Mouse (Mus musculus) mouse embryonic stem cell (cell line): ENCODE results near the gene Pigu.

Experiments
- in situ Hi-C, 2 experiments: fragments of 300-500 bp; cut with MboI; formaldehyde crosslinking; loops; 1 replicate in 1 of 2; 3 replicates in 1 of 2; pipeline ENCODE4 v1.14.3; 2019 to 2020; ENCODE audit warnings: low sequenced_read_pairs in 2 of 2, low pct_unique_long_range_greater_than_20kb in 1 of 2, mixed read lengths in 1 of 2; ENCODE audit not compliant: unreplicated experiment in 1 of 2

The Pigu gene

GRCm38 (mm10) chr2:155373302-155373701 lies 16.1 kb upstream of the Pigu start:
- in situ Hi-C loops, result no loop called here

GRCm38 (mm10) chr2:155372451-155372850 lies 15.2 kb upstream of the Pigu start:
- in situ Hi-C loops, result no loop called here

- in situ Hi-C loops, result no loop called here
Observed at GRCm38 (mm10) chr2:155369333-155369883, 12.2 kb upstream of the Pigu start.

- in situ Hi-C loops, result no loop called here
Observed at GRCm38 (mm10) chr2:155367635-155368284, 10.5 kb upstream of the Pigu start.

GRCm38 (mm10) chr2:155357686-155358399 lies 613 bp upstream of the Pigu start:
- in situ Hi-C loops, result no loop called here

GRCm38 (mm10) chr2:155354402-155354801 lies 2.8 kb downstream of the Pigu start:
- in situ Hi-C loops, result no loop called here

GRCm38 (mm10) chr2:155346670-155347069 lies 10.6 kb downstream of the Pigu start:
- in situ Hi-C loops, result no loop called here

GRCm38 (mm10) chr2:155340166-155340565 lies 17.1 kb downstream of the Pigu start:
- in situ Hi-C loops, result no loop called here

- in situ Hi-C loops, result no loop called here
Observed at GRCm38 (mm10) chr2:155336254-155336653, 21.0 kb downstream of the Pigu start.

GRCm38 (mm10) chr2:155335231-155335630 lies 22.0 kb downstream of the Pigu start:
- in situ Hi-C loops, result no loop called here

GRCm38 (mm10) chr2:155333421-155333820 lies 23.8 kb downstream of the Pigu start:
- in situ Hi-C loops, result no loop called here

GRCm38 (mm10) chr2:155331351-155331750 lies 25.9 kb downstream of the Pigu start:
- in situ Hi-C loops, result no loop called here

GRCm38 (mm10) chr2:155330811-155331210 lies 26.4 kb downstream of the Pigu start:
- in situ Hi-C loops, result no loop called here

- in situ Hi-C loops, result no loop called here
Observed at GRCm38 (mm10) chr2:155329707-155330106, 27.5 kb downstream of the Pigu start.

GRCm38 (mm10) chr2:155328906-155329305 lies 28.3 kb downstream of the Pigu start:
- in situ Hi-C loops, result no loop called here

GRCm38 (mm10) chr2:155327906-155328305 lies 29.3 kb downstream of the Pigu start:
- in situ Hi-C loops, result no loop called here

- in situ Hi-C loops, result no loop called here
Observed at GRCm38 (mm10) chr2:155326001-155326400, 31.2 kb downstream of the Pigu start.

GRCm38 (mm10) chr2:155320596-155320995 lies 36.6 kb downstream of the Pigu start:
- in situ Hi-C loops, result no loop called here

- in situ Hi-C loops, result no loop called here
Observed at GRCm38 (mm10) chr2:155318618-155319017, 38.6 kb downstream of the Pigu start.

GRCm38 (mm10) chr2:155313671-155314070 lies 43.6 kb downstream of the Pigu start:
- in situ Hi-C loops, result no loop called here
